Mouse (Mus musculus) hematopoietic stem cell, adult 5-6 weeks (primary cell): ENCODE data around the gene Ankrd55. TPM values are rescaled to one million over a fixed set of nuclear protein-coding genes. Genes with fewer than 3 reads are reported as not detected.

Source experiments
- total RNA-seq: library from RNA; stranded (forward); fragments of 172-1452, 232-1000 nt; gene quantifications from 2 replicates; pipeline ENCODE4 v1.2.3, GENCODE M21; 2017

The Ankrd55 gene
- total RNA-seq, 1 experiment from 2014 or later = not detected

Other genes starting within 250 kb of the Ankrd55 start
- 23.8 and 26.0 TPM in 2 replicates for gene Il6st, start 175.6 kb downstream of the Ankrd55 start, total RNA-seq